Mouse (Mus musculus): Measurements from ENCODE around the gene Cetn3.

The Cetn3 gene

DNA sequence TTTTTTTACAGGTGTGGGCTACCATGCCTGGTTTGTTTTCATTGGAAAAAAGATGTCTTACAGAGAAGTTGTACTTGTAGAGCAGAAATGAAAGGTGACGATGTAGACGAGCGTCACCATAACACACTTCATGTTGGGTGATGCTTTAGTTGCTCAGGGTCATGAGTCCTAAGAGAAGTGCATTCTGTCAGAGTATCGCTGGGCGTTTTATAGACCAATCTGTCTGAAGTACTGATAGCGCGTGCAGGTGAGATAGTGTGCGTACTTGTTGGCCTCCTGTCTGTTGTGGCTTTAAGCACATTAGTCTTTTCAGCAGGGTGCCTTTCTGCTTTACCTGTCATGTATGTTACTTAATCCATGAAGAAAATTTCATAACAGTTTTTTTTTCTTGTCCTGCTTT, 7.3 kb downstream of the Cetn3 start:
- no peak for TF ChIP-seq CTCF (conservative IDR thresholded peaks at IDR 0.05; ENCODE audit: low read length)
- TF ChIP-seq NANOG (IDR thresholded peaks at IDR 0.05; ENCODE audit: borderline replicate concordance, low read length): no peak
- TF ChIP-seq POU5F1 (IDR thresholded peaks at IDR 0.05; ENCODE audit: borderline replicate concordance, low read length): no peak
- H3K4me3 ChIP-seq (replicated peaks; ENCODE audit: low read length): no peak overlapping the region
- H3K27me3 ChIP-seq (ENCODE audit: insufficient read depth, low read length): no peaks in the 10 kb centered on the region
- peaks cover under 1% of the 10 kb centered on the region; the same call in 1 of the 2 replicates for H3K4me1 ChIP-seq (replicated peaks; ENCODE audit: low read depth, low read length)
- peaks cover 80% of the 10 kb centered on the region for H3K36me3 ChIP-seq (ENCODE audit: insufficient read depth, low read length)
- H3K9me3 ChIP-seq (ENCODE audit: low read length): no peaks in the 10 kb centered on the region

DNA sequence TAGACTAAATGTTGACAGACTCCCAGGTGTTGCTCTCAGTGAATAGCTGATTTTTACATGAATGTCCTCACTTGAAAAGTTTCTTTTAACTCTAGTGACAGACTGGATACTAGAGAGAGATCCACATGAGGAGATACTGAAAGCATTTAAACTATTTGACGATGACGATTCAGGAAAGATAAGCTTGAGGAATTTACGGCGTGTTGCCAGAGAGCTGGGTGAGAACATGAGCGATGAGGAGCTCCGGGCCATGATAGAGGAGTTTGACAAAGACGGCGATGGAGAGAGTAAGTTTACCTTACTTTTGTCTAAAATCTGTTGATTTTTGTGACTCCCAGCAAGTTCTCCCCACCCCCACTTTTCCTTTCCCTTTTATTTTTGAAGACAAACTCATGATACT, 9.0 kb downstream of the Cetn3 start:
- Histone ChIP-seq H3K27me3 (ENCODE audit: insufficient read depth, low read length) (no peaks in the 10 kb centered on the region), H3K9me3 (ENCODE audit: low read length) (no peaks in the 10 kb centered on the region), H3K4me1 (replicated peaks; ENCODE audit: low read depth, low read length) (no peaks in the 10 kb centered on the region), H3K4me3 (replicated peaks; ENCODE audit: low read length) (no peak overlapping the region), H3K36me3 (ENCODE audit: insufficient read depth, low read length) (peaks cover 69% of the 10 kb centered on the region)
- TF ChIP-seq NANOG (IDR thresholded peaks at IDR 0.05; ENCODE audit: borderline replicate concordance, low read length): no peak
- no peak for TF ChIP-seq POU5F1 (IDR thresholded peaks at IDR 0.05; ENCODE audit: borderline replicate concordance, low read length)
- no peak for TF ChIP-seq CTCF (conservative IDR thresholded peaks at IDR 0.05; ENCODE audit: low read length)

- no peak for TF ChIP-seq NANOG (IDR thresholded peaks at IDR 0.05; ENCODE audit: borderline replicate concordance, low read length)
- no peak for TF ChIP-seq POU5F1 (IDR thresholded peaks at IDR 0.05; ENCODE audit: borderline replicate concordance, low read length)
- TF ChIP-seq CTCF (conservative IDR thresholded peaks at IDR 0.05; ENCODE audit: low read length): no peak
- Histone ChIP-seq H3K36me3 (ENCODE audit: insufficient read depth, low read length) (peaks cover 51% of the 10 kb centered on the region), H3K4me3 (replicated peaks; ENCODE audit: low read length) (no peak overlapping the region), H3K9me3 (ENCODE audit: low read length) (no peaks in the 10 kb centered on the region), H3K27me3 (ENCODE audit: insufficient read depth, low read length) (no peaks in the 10 kb centered on the region), H3K4me1 (replicated peaks; ENCODE audit: low read depth, low read length) (no peaks in the 10 kb centered on the region; the same call in 1 of the 2 replicates)
Measured at GRCm38 (mm10) chr13:81793850-81794249, 11.0 kb downstream of the Cetn3 start.

DNA sequence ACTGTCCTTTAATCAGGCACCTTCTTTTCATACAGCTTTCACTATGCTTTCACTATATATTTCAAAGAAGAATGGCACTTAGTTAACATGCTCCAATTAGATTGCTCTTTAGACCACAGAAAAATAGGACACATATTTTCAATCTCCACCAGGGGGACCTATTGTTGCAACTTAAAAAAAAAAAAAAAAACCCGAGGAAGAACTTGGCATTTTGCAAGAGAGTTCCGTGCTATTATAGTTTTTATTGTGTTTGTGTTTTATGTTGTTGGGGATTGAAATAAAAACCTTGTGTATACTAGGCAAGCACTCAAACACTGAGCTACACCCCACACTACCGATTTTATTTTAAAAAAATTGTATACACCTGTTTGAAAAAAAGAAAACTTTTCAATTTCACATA, 18.2 kb downstream of the Cetn3 start:
- H3K4me3 ChIP-seq (replicated peaks; ENCODE audit: low read length): no peak overlapping the region
- H3K27me3 ChIP-seq (ENCODE audit: insufficient read depth, low read length): no peaks in the 10 kb centered on the region
- TF ChIP-seq POU5F1 (IDR thresholded peaks at IDR 0.05; ENCODE audit: borderline replicate concordance, low read length): no peak
- TF ChIP-seq CTCF (conservative IDR thresholded peaks at IDR 0.05; ENCODE audit: low read length): peak; percentile 21
- no peaks in the 10 kb centered on the region; the same call in 1 of the 2 replicates for H3K36me3 ChIP-seq (ENCODE audit: insufficient read depth, low read length)
- H3K4me1 ChIP-seq (replicated peaks; ENCODE audit: low read depth, low read length): no peaks in the 10 kb centered on the region; the same call in 1 of the 2 replicates
- no peaks in the 10 kb centered on the region for H3K9me3 ChIP-seq (ENCODE audit: low read length)

GRCm38 (mm10) chr13:81803713-81804112, 20.8 kb downstream of the Cetn3 start:
- H3K27me3 ChIP-seq (ENCODE audit: insufficient read depth, low read length): no peaks in the 10 kb centered on the region

GRCm38 (mm10) chr13:81822750-81823149, 39.9 kb downstream of the Cetn3 start:
- no peak for TF ChIP-seq CTCF (conservative IDR thresholded peaks at IDR 0.05; ENCODE audit: low read length)
- no peak for TF ChIP-seq NANOG (IDR thresholded peaks at IDR 0.05; ENCODE audit: borderline replicate concordance, low read length)
- no peak for TF ChIP-seq POU5F1 (IDR thresholded peaks at IDR 0.05; ENCODE audit: borderline replicate concordance, low read length)
- H3K9me3 ChIP-seq (ENCODE audit: low read length): no peaks in the 10 kb centered on the region
- H3K4me3 ChIP-seq (replicated peaks; ENCODE audit: low read length): no peak overlapping the region
- no peaks in the 10 kb centered on the region for H3K36me3 ChIP-seq (ENCODE audit: insufficient read depth, low read length)
- H3K4me1 ChIP-seq (replicated peaks; ENCODE audit: low read depth, low read length): no peaks in the 10 kb centered on the region
- H3K27me3 ChIP-seq (ENCODE audit: insufficient read depth, low read length): no peaks in the 10 kb centered on the region

More at GRCm38 (mm10) chr13:81803713-81804112, 20.8 kb downstream of the Cetn3 start:
- Histone ChIP-seq H3K36me3 (ENCODE audit: insufficient read depth, low read length) (no peaks in the 10 kb centered on the region), H3K4me3 (replicated peaks; ENCODE audit: low read length) (no peak overlapping the region), H3K4me1 (replicated peaks; ENCODE audit: low read depth, low read length) (no peaks in the 10 kb centered on the region; the same call in 1 of the 2 replicates), H3K9me3 (ENCODE audit: low read length) (no peaks in the 10 kb centered on the region)
- TF ChIP-seq POU5F1 (IDR thresholded peaks at IDR 0.05; ENCODE audit: borderline replicate concordance, low read length) (no peak), NANOG (IDR thresholded peaks at IDR 0.05; ENCODE audit: borderline replicate concordance, low read length) (no peak), CTCF (conservative IDR thresholded peaks at IDR 0.05; ENCODE audit: low read length) (no peak)

- Histone ChIP-seq H3K4me3 (replicated peaks; ENCODE audit: low read length) (no peak overlapping the region), H3K9me3 (ENCODE audit: low read length) (no peaks in the 10 kb centered on the region), H3K27me3 (ENCODE audit: insufficient read depth, low read length) (no peaks in the 10 kb centered on the region), H3K36me3 (ENCODE audit: insufficient read depth, low read length) (no peaks in the 10 kb centered on the region), H3K4me1 (replicated peaks; ENCODE audit: low read depth, low read length) (no peaks in the 10 kb centered on the region)
- TF ChIP-seq CTCF (conservative IDR thresholded peaks at IDR 0.05; ENCODE audit: low read length) (no peak), NANOG (IDR thresholded peaks at IDR 0.05; ENCODE audit: borderline replicate concordance, low read length) (no peak), POU5F1 (IDR thresholded peaks at IDR 0.05; ENCODE audit: borderline replicate concordance, low read length) (no peak)
Measured at GRCm38 (mm10) chr13:81824576-81825330, 41.9 kb downstream of the Cetn3 start.

- Histone ChIP-seq H3K4me3 (replicated peaks; ENCODE audit: low read length) (no peak overlapping the region), H3K36me3 (ENCODE audit: insufficient read depth, low read length) (no peaks in the 10 kb centered on the region), H3K9me3 (ENCODE audit: low read length) (no peaks in the 10 kb centered on the region), H3K4me1 (replicated peaks; ENCODE audit: low read depth, low read length) (no peaks in the 10 kb centered on the region), H3K27me3 (ENCODE audit: insufficient read depth, low read length) (no peaks in the 10 kb centered on the region)
- TF ChIP-seq NANOG (IDR thresholded peaks at IDR 0.05; ENCODE audit: borderline replicate concordance, low read length) (no peak), POU5F1 (IDR thresholded peaks at IDR 0.05; ENCODE audit: borderline replicate concordance, low read length) (no peak), CTCF (conservative IDR thresholded peaks at IDR 0.05; ENCODE audit: low read length) (no peak)
Measured at GRCm38 (mm10) chr13:81828486-81828885, 45.6 kb downstream of the Cetn3 start.

Measured in E14TG2a.4 (cell line).